Mouse (Mus musculus): Measurements from ENCODE around the gene Dqx1. TPM values are rescaled to one million over a fixed set of nuclear protein-coding genes. Genes with fewer than 3 reads are reported as not detected.

The Dqx1 gene
- total RNA-seq, 1 experiment = 3.7 TPM

- Histone ChIP-seq H3K36me3 (ENCODE audit: control insufficient read depth, insufficient read depth, low read length, poor library complexity, severe bottlenecking) (no peaks in the 10 kb centered on the region), H3K9me3 (ENCODE audit: control insufficient read depth, insufficient read depth, low read depth, low read length) (no peaks in the 10 kb centered on the region), H3K27ac (ENCODE audit: insufficient read depth, low read depth, low read length, poor library complexity, severe bottlenecking) (no peak overlapping the region), H3K4me3 (ENCODE audit: insufficient read depth in 1 of 2, low read depth in 1 of 2, low read length in 2 of 2, poor library complexity in 1 of 2, severe bottlenecking in 1 of 2) (no peak overlapping the region), H3K9ac (ENCODE audit: insufficient read depth, low read depth, low read length, poor library complexity, severe bottlenecking) (no peak overlapping the region), H3K4me1 (ENCODE audit: control insufficient read depth in 2 of 2, insufficient read depth in 2 of 2, low read length in 2 of 2, poor library complexity in 1 of 2) (peaks cover 0 to 11% of the 10 kb centered on the region in 2 experiments; a peak in 2 of 4 replicates)
- no peak for DNase-seq (ENCODE audit: low read depth, low spot score)
- in situ Hi-C loops (cut with MboI; ENCODE audit: low sequenced_read_pairs in 2 of 2, unreplicated experiment in 2 of 2) = no loop called here
- TF ChIP-seq CHD2 (IDR thresholded peaks at IDR 0.05; ENCODE audit: low read depth, low read length) (no peak), HCFC1 (IDR thresholded peaks at IDR 0.05; ENCODE audit: borderline replicate concordance, insufficient read depth, low read length) (no peak), MAFK (IDR thresholded peaks at IDR 0.05; ENCODE audit: insufficient read depth, low read depth, low read length) (no peak), ZC3H11A (IDR thresholded peaks at IDR 0.05; ENCODE audit: borderline replicate concordance, low read depth, low read length) (no peak), ZNF384 (IDR thresholded peaks at IDR 0.05; ENCODE audit: low read depth, low read length) (no peak)
These were observed 27.9 kb upstream of the Dqx1 start for GRCm38 (mm10) chr6:83029777-83030176.

GRCm38 (mm10) chr6:83031111-83031510, 26.5 kb upstream of the Dqx1 start:
- no peak overlapping the region for H3K27ac ChIP-seq (ENCODE audit: insufficient read depth, low read depth, low read length, poor library complexity, severe bottlenecking)
- no peak overlapping the region for H3K4me3 ChIP-seq (ENCODE audit: insufficient read depth in 1 of 2, low read depth in 1 of 2, low read length in 2 of 2, poor library complexity in 1 of 2, severe bottlenecking in 1 of 2)
- H3K4me1 ChIP-seq (ENCODE audit: control insufficient read depth in 2 of 2, insufficient read depth in 2 of 2, low read length in 2 of 2, poor library complexity in 1 of 2) = peaks cover 0 to 11% of the 10 kb centered on the region in 2 experiments; a peak in 2 of 4 replicates
- H3K9me3 ChIP-seq (ENCODE audit: control insufficient read depth, insufficient read depth, low read depth, low read length) = no peaks in the 10 kb centered on the region
- no peaks in the 10 kb centered on the region for H3K36me3 ChIP-seq (ENCODE audit: control insufficient read depth, insufficient read depth, low read length, poor library complexity, severe bottlenecking)
- no peak for TF ChIP-seq MAFK (IDR thresholded peaks at IDR 0.05; ENCODE audit: insufficient read depth, low read depth, low read length)
- no peak for TF ChIP-seq ZNF384 (IDR thresholded peaks at IDR 0.05; ENCODE audit: low read depth, low read length)
- TF ChIP-seq HCFC1 (IDR thresholded peaks at IDR 0.05; ENCODE audit: borderline replicate concordance, insufficient read depth, low read length) = no peak
- TF ChIP-seq CHD2 (IDR thresholded peaks at IDR 0.05; ENCODE audit: low read depth, low read length) = no peak
- TF ChIP-seq ZC3H11A (IDR thresholded peaks at IDR 0.05; ENCODE audit: borderline replicate concordance, low read depth, low read length) = no peak
- H3K9ac ChIP-seq (ENCODE audit: insufficient read depth, low read depth, low read length, poor library complexity, severe bottlenecking) = 0 out of 2 replicates have a peak overlapping the region, but pooled peaks have one; percentile 5
- in situ Hi-C loops (cut with MboI; ENCODE audit: low sequenced_read_pairs in 2 of 2, unreplicated experiment in 2 of 2) = no loop called here
- no peak for DNase-seq (ENCODE audit: low read depth, low spot score)

- Histone ChIP-seq H3K9ac (ENCODE audit: insufficient read depth, low read depth, low read length, poor library complexity, severe bottlenecking) (peak overlapping the region; percentile 11; the same call in 1 of the 2 replicates), H3K4me1 (ENCODE audit: control insufficient read depth in 2 of 2, insufficient read depth in 2 of 2, low read length in 2 of 2, poor library complexity in 1 of 2) (peaks cover 0 to 11% of the 10 kb centered on the region in 2 experiments; a peak in 2 of 4 replicates), H3K27ac (ENCODE audit: insufficient read depth, low read depth, low read length, poor library complexity, severe bottlenecking) (no peak overlapping the region), H3K4me3 (ENCODE audit: insufficient read depth in 1 of 2, low read depth in 1 of 2, low read length in 2 of 2, poor library complexity in 1 of 2, severe bottlenecking in 1 of 2) (peak overlapping the region; percentile 69 to 83; a peak in 3 of 4 replicates), H3K9me3 (ENCODE audit: control insufficient read depth, insufficient read depth, low read depth, low read length) (no peaks in the 10 kb centered on the region), H3K36me3 (ENCODE audit: control insufficient read depth, insufficient read depth, low read length, poor library complexity, severe bottlenecking) (no peaks in the 10 kb centered on the region)
- TF ChIP-seq ZNF384 (IDR thresholded peaks at IDR 0.05; ENCODE audit: low read depth, low read length) (no peak), MAFK (IDR thresholded peaks at IDR 0.05; ENCODE audit: insufficient read depth, low read depth, low read length) (no peak), CHD2 (IDR thresholded peaks at IDR 0.05; ENCODE audit: low read depth, low read length) (no peak), ZC3H11A (IDR thresholded peaks at IDR 0.05; ENCODE audit: borderline replicate concordance, low read depth, low read length) (no peak), HCFC1 (IDR thresholded peaks at IDR 0.05; ENCODE audit: borderline replicate concordance, insufficient read depth, low read length) (no peak)
- no peak for DNase-seq (ENCODE audit: low read depth, low spot score)
- in situ Hi-C loops (cut with MboI; ENCODE audit: low sequenced_read_pairs in 2 of 2, unreplicated experiment in 2 of 2) = no loop called here
These were observed 25.6 kb upstream of the Dqx1 start for GRCm38 (mm10) chr6:83031921-83032590.

- TF ChIP-seq ZC3H11A (IDR thresholded peaks at IDR 0.05; ENCODE audit: borderline replicate concordance, low read depth, low read length) (no peak), CHD2 (IDR thresholded peaks at IDR 0.05; ENCODE audit: low read depth, low read length) (no peak), MAFK (IDR thresholded peaks at IDR 0.05; ENCODE audit: insufficient read depth, low read depth, low read length) (no peak), HCFC1 (IDR thresholded peaks at IDR 0.05; ENCODE audit: borderline replicate concordance, insufficient read depth, low read length) (no peak), ZNF384 (IDR thresholded peaks at IDR 0.05; ENCODE audit: low read depth, low read length) (no peak)
- H3K9me3 ChIP-seq (ENCODE audit: control insufficient read depth, insufficient read depth, low read depth, low read length) = no peaks in the 10 kb centered on the region
- no peak overlapping the region for H3K27ac ChIP-seq (ENCODE audit: insufficient read depth, low read depth, low read length, poor library complexity, severe bottlenecking)
- peak overlapping the region; percentile 58 for H3K9ac ChIP-seq (ENCODE audit: insufficient read depth, low read depth, low read length, poor library complexity, severe bottlenecking)
- in situ Hi-C loops (cut with MboI; ENCODE audit: low sequenced_read_pairs in 2 of 2, unreplicated experiment in 2 of 2) = no loop called here
- peaks cover 0 to 11% of the 10 kb centered on the region in 2 experiments; a peak in 2 of 4 replicates for H3K4me1 ChIP-seq (ENCODE audit: control insufficient read depth in 2 of 2, insufficient read depth in 2 of 2, low read length in 2 of 2, poor library complexity in 1 of 2)
- peak overlapping the region; percentile 69 to 83 for H3K4me3 ChIP-seq (ENCODE audit: insufficient read depth in 1 of 2, low read depth in 1 of 2, low read length in 2 of 2, poor library complexity in 1 of 2, severe bottlenecking in 1 of 2)
- no peaks in the 10 kb centered on the region for H3K36me3 ChIP-seq (ENCODE audit: control insufficient read depth, insufficient read depth, low read length, poor library complexity, severe bottlenecking)
- peak; percentile 39 for DNase-seq (ENCODE audit: low read depth, low spot score)
These were observed 24.9 kb upstream of the Dqx1 start for GRCm38 (mm10) chr6:83032769-83033191.

Data from ES-E14 (cell line).